Mouse (Mus musculus): ENCODE data around the gene Rft1.
A peak's percentile ranks its signal among the peaks of the same experiment; 100 is the strongest.

The Rft1 gene

GRCm38 (mm10) chr14:30630811-30631576, 23.2 kb upstream of the Rft1 start:
- DNase-seq, result no peak

- no peak for DNase-seq
Observed at GRCm38 (mm10) chr14:30631834-30632233, 22.3 kb upstream of the Rft1 start.

GRCm38 (mm10) chr14:30633708-30634107, 20.5 kb upstream of the Rft1 start:
- DNase-seq, result no peak

GRCm38 (mm10) chr14:30634418-30634817, 19.7 kb upstream of the Rft1 start:
- no peak for DNase-seq

- DNase-seq, result no peak
Observed at GRCm38 (mm10) chr14:30635219-30635910, 18.8 kb upstream of the Rft1 start.

GRCm38 (mm10) chr14:30636499-30636898, 17.7 kb upstream of the Rft1 start:
- no peak for DNase-seq

GRCm38 (mm10) chr14:30637087-30637486, 17.1 kb upstream of the Rft1 start:
- DNase-seq, result no peak

GRCm38 (mm10) chr14:30638009-30638408, 16.2 kb upstream of the Rft1 start:
- DNase-seq, result no peak

- DNase-seq, result no peak
Observed at GRCm38 (mm10) chr14:30638686-30639085, 15.5 kb upstream of the Rft1 start.

- no peak for DNase-seq
Observed at GRCm38 (mm10) chr14:30641748-30642147, 12.4 kb upstream of the Rft1 start.

- DNase-seq, result no peak
Observed at GRCm38 (mm10) chr14:30644026-30644425, 10.1 kb upstream of the Rft1 start.

- DNase-seq, result no peak
Observed at GRCm38 (mm10) chr14:30645066-30645465, 9.1 kb upstream of the Rft1 start.

- no peak for DNase-seq
Observed at GRCm38 (mm10) chr14:30646486-30646885, 7.7 kb upstream of the Rft1 start.

GRCm38 (mm10) chr14:30648478-30648877, 5.7 kb upstream of the Rft1 start:
- no peak for DNase-seq

- no peak for DNase-seq
Observed at GRCm38 (mm10) chr14:30649745-30650144, 4.4 kb upstream of the Rft1 start.

GRCm38 (mm10) chr14:30650969-30651368, 3.2 kb upstream of the Rft1 start:
- peak; percentile 41 for DNase-seq

GRCm38 (mm10) chr14:30654691-30655228, 600 bp downstream of the Rft1 start:
- no peak for DNase-seq

GRCm38 (mm10) chr14:30655531-30655930, 1.4 kb downstream of the Rft1 start:
- DNase-seq, result no peak

GRCm38 (mm10) chr14:30666061-30666460, 11.9 kb downstream of the Rft1 start:
- no peak for DNase-seq

GRCm38 (mm10) chr14:30666604-30667003, 12.4 kb downstream of the Rft1 start:
- DNase-seq, result no peak

- no peak for DNase-seq
Observed at GRCm38 (mm10) chr14:30670161-30670560, 16.0 kb downstream of the Rft1 start.

GRCm38 (mm10) chr14:30671095-30671985, 17.2 kb downstream of the Rft1 start:
- no peak for DNase-seq

GRCm38 (mm10) chr14:30671986-30672312, 17.8 kb downstream of the Rft1 start:
- DNase-seq, result peak; percentile 93

All from right cerebral cortex, postnatal 14 days (tissue).